Mouse (Mus musculus) R1 (cell line): ENCODE data around the gene Sirt7.

Source experiments
- DNase-seq: peaks from one replicate; pipeline ENCODE4 v3.0.0-alpha.2; 2018; ENCODE audit warnings: low read depth, low spot score

Sirt7 gene

GRCm38 (mm10) chr11:120641255-120641654 lies 16.2 kb upstream of the Sirt7 start:
- no peak for DNase-seq

GRCm38 (mm10) chr11:120634810-120635209 lies 9.8 kb upstream of the Sirt7 start:
- DNase-seq: peak; percentile 66

- DNase-seq: peak; percentile 97
Measured at GRCm38 (mm10) chr11:120633520-120634343, 8.7 kb upstream of the Sirt7 start, which contains the start of gene Mafg. Gene Mafg (minus strand): TSS chr11:120633600.

- DNase-seq: peak; percentile 89
Measured at GRCm38 (mm10) chr11:120632559-120633519, 7.8 kb upstream of the Sirt7 start.

GRCm38 (mm10) chr11:120631726-120632448 lies 6.8 kb upstream of the Sirt7 start:
- no peak for DNase-seq

- no peak for DNase-seq
Measured at GRCm38 (mm10) chr11:120630881-120631725, 6.1 kb upstream of the Sirt7 start.

- DNase-seq: no peak
Measured at GRCm38 (mm10) chr11:120630401-120630871, 5.4 kb upstream of the Sirt7 start.

- DNase-seq: peak; percentile 50
Measured at GRCm38 (mm10) chr11:120629911-120630310, 4.9 kb upstream of the Sirt7 start.

GRCm38 (mm10) chr11:120629341-120629730 lies 4.3 kb upstream of the Sirt7 start:
- DNase-seq: peak; percentile 47

- DNase-seq: no peak
Measured at GRCm38 (mm10) chr11:120628601-120629340, 3.7 kb upstream of the Sirt7 start.

- DNase-seq: peak; percentile 70
Measured at GRCm38 (mm10) chr11:120627468-120628300, 2.6 kb upstream of the Sirt7 start.

- DNase-seq: no peak
Measured at GRCm38 (mm10) chr11:120626785-120627467, 1.9 kb upstream of the Sirt7 start.

- peak; percentile 92 for DNase-seq
Measured at GRCm38 (mm10) chr11:120624680-120625111, 344 bp downstream of the Sirt7 start.

GRCm38 (mm10) chr11:120623961-120624679 lies 920 bp downstream of the Sirt7 start:
- DNase-seq: peak; percentile 89

- DNase-seq: no peak
Measured at GRCm38 (mm10) chr11:120622805-120623204, 2.2 kb downstream of the Sirt7 start.

GRCm38 (mm10) chr11:120620195-120620594 lies 4.8 kb downstream of the Sirt7 start:
- DNase-seq: no peak
